Mouse (Mus musculus) heart, embryonic 10.5 days (tissue): Measurements from ENCODE around the gene Zswim4. TPM values are rescaled to one million over a fixed set of nuclear protein-coding genes. Genes with fewer than 3 reads are reported as not detected.
"Not testable (repeated sequence)": the region's sequence is repeated elsewhere in the genome, so short reads cannot be mapped to it uniquely, and the experiment has no call there.

ENCODE experiments used
- DNase-seq: peaks from one replicate; pipeline ENCODE4 v3.0.0-alpha.2; 2017; ENCODE audit warnings: low spot score
- H3K27ac ChIP-seq: fragments of 300-500 bp; sonication (generic); 2 replicates; pipeline ENCODE4 v1.5.1; 2016; ENCODE audit warnings: mild to moderate bottlenecking
- H3K27me3 ChIP-seq: fragments of 300-500 bp; sonication (generic); 2 replicates; pipeline ENCODE4 v1.6.1; 2016; ENCODE audit warnings: mild to moderate bottlenecking; ENCODE audit not compliant: poor library complexity, insufficient read depth, severe bottlenecking
- H3K36me3 ChIP-seq: fragments of 300-500 bp; sonication (generic); 2 replicates; pipeline ENCODE4 v1.6.1; 2016; ENCODE audit warnings: mild to moderate bottlenecking, moderate library complexity
- H3K4me1 ChIP-seq: fragments of 300-500 bp; sonication (generic); 2 replicates; pipeline ENCODE4 v1.6.1; 2016; ENCODE audit warnings: mild to moderate bottlenecking
- H3K4me3 ChIP-seq: fragments of 300-500 bp; sonication (generic); 2 replicates; pipeline ENCODE4 v1.5.1; 2016; ENCODE audit warnings: mild to moderate bottlenecking, moderate library complexity
- H3K9me3 ChIP-seq: fragments of 300-500 bp; sonication (generic); 2 replicates; pipeline ENCODE4 v1.6.1; 2016; ENCODE audit warnings: mild to moderate bottlenecking, moderate library complexity
- WGBS: fragments of 180-500 bp; shearing (Covaris S2); methylation state at CpG from one replicate; pipeline ENCODE4 v1.1.7; 2016; 5-methylcytosine and 5-hydroxymethylcytosine counted together
- polyA plus RNA-seq: library from polyadenylated mRNA; unstranded; fragments of >200 nt; fragmentation: Nextera tagmentation; extraction: Ambion mirVana; gene quantifications from 2 replicates; pipeline ENCODE4 v1.2.1, GENCODE M21; 2016

Gene Zswim4
- 14.4 and 17.5 TPM in 2 replicates for polyA plus RNA-seq

- peaks cover 25% of the 10 kb centered on the region for H3K4me1 ChIP-seq
- peaks cover 26% of the 10 kb centered on the region for H3K36me3 ChIP-seq
- H3K4me3 ChIP-seq, result peak within 1 kb of the TSS; percentile 98
- H3K27me3 ChIP-seq, result no peaks in the 10 kb centered on the region
- H3K9me3 ChIP-seq, result no peaks in the 10 kb centered on the region
- peak; percentile 100 for DNase-seq
- peak within 1 kb of the TSS; percentile 96 for H3K27ac ChIP-seq
- under 1% methylated on average over 35 of the region's 35 CpGs for WGBS
These were observed at the start of gene Zswim4 for GRCm38 (mm10) chr8:84236998-84237473. TSS of gene Zswim4 (minus strand) at chr8:84237055.

- H3K4me1 ChIP-seq, H3K4me3 ChIP-seq, H3K27me3 ChIP-seq, DNase-seq, H3K9me3 ChIP-seq, H3K36me3 ChIP-seq, H3K27ac ChIP-seq: not testable (repeated sequence)
- 55% methylated on average over 5 of the region's 5 CpGs for WGBS
These were observed 48.8 kb upstream of the Zswim4 start for GRCm38 (mm10) chr8:84285665-84286064.

GRCm38 (mm10) chr8:84284608-84285063 lies 47.8 kb upstream of the Zswim4 start:
- Histone ChIP-seq H3K36me3 (no peaks in the 10 kb centered on the region), H3K4me3 (peak overlapping the region; percentile 41), H3K27ac (peak overlapping the region; percentile 53; the same call in 1 of the 2 replicates), H3K4me1 (peaks cover 6% of the 10 kb centered on the region; the same call in 1 of the 2 replicates), H3K27me3 (no peaks in the 10 kb centered on the region), H3K9me3 (no peaks in the 10 kb centered on the region)
- no peak for DNase-seq
- 18% methylated on average over 9 of the region's 9 CpGs for WGBS

DNA sequence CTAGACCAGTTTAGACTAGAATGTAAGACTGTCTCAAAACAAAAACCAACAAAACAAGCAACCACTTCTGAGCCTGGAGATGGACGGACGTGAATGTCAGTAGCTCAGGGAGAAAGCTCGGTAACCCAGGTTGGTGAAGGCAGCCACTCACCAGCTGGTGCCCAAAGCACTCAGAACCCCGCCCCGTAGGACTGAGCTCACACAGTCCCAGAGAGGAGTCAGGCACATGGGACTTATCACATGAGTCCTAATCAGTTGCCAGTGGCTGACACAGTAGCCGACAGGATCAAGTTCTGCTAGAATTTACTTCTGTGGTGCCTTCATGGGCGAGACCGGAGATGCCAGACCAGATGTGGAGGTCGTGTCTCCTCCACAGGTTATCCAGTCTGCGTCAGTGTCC lies 43.9 kb upstream of the Zswim4 start:
- Histone ChIP-seq H3K27me3 (no peaks in the 10 kb centered on the region), H3K36me3 (no peaks in the 10 kb centered on the region), H3K4me3 (no peak overlapping the region), H3K4me1 (peaks cover 18% of the 10 kb centered on the region; the same call in 1 of the 2 replicates), H3K9me3 (no peaks in the 10 kb centered on the region), H3K27ac (no peak overlapping the region)
- DNase-seq, result no peak
- WGBS, result 59% methylated on average over 10 of the region's 10 CpGs

DNA sequence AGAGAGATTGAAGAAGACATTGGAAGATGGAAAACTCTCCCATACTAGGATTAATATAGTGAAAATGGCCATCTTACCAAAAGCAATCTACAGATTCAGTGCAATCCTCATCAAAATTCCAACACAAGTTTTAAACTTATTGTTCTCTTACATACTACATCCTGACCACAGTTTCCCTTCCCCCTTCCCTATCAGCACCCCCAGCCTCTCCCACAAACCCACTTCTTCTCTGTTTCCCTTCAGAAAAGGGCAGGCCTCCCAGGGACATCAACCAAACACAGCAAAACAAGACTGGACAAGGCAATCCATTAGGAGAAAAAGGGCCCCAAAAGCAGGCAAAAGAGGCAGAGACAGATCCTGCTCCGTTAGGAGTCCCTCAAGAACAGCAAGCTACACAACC lies 39.6 kb upstream of the Zswim4 start:
- H3K36me3 ChIP-seq, result no peaks in the 10 kb centered on the region
- H3K9me3 ChIP-seq, result no peaks in the 10 kb centered on the region
- no peak overlapping the region for H3K4me3 ChIP-seq
- DNase-seq, result no peak
- peaks cover 12% of the 10 kb centered on the region; the same call in 1 of the 2 replicates for H3K4me1 ChIP-seq
- peak overlapping the region; percentile 3; the same call in 1 of the 2 replicates for H3K27ac ChIP-seq
- WGBS, result 59% methylated on average over 1 of the region's 1 CpGs
- H3K27me3 ChIP-seq, result no peaks in the 10 kb centered on the region; the same call in 1 of the 2 replicates

DNA sequence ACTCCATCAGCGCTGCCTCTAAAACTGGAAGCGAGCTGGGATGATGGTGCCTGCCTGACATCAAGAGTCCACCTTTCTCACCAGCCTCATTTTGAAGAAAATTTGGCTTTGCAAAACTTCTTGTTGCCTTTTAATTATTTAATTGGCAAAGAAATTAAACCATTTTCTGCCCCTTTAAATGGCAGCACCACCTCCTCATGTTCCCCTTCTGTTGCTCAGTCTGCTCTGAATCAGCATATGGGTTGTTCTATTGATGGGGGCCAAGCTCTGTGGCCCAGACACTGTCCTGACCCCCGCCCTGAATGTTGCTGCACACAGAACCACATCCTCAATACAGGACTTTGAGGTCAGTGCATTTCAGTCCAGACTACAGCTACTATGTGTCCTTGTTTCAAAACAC lies 37.1 kb upstream of the Zswim4 start:
- H3K4me1 ChIP-seq, result peaks cover 24% of the 10 kb centered on the region
- 81% methylated on average over 3 of the region's 3 CpGs for WGBS
- no peak overlapping the region for H3K4me3 ChIP-seq
- H3K27me3 ChIP-seq, result no peaks in the 10 kb centered on the region; the same call in 1 of the 2 replicates
- H3K27ac ChIP-seq, result no peak overlapping the region
- no peaks in the 10 kb centered on the region for H3K36me3 ChIP-seq
- no peaks in the 10 kb centered on the region for H3K9me3 ChIP-seq
- DNase-seq, result no peak

DNA sequence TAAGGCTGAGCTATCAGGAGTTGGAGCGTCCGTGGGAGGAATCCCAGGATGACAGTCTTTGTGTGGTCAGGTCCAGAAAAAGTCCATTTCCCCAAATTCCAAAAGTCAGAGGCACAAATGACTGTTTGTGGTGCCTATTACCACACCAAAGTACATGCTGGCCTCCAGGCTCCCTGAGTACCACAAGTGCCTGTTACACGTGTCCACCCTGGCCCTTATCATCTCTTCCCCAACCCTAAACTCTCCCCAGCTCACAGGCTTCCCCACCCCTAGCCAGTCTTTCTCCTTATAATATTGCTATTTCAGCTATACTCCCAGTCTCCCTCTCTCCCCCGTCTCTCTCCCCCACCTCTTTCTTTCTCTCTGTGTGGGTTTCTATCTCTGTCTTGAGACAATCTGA lies 35.4 kb upstream of the Zswim4 start:
- Histone ChIP-seq H3K4me3 (no peak overlapping the region), H3K4me1 (peaks cover 18% of the 10 kb centered on the region), H3K27me3 (no peaks in the 10 kb centered on the region; the same call in 1 of the 2 replicates), H3K9me3 (no peaks in the 10 kb centered on the region), H3K27ac (no peak overlapping the region), H3K36me3 (no peaks in the 10 kb centered on the region)
- no peak for DNase-seq
- WGBS, result 81% methylated on average over 4 of the region's 4 CpGs

- peaks cover 19% of the 10 kb centered on the region for H3K36me3 ChIP-seq
- no peaks in the 10 kb centered on the region; the same call in 1 of the 2 replicates for H3K27me3 ChIP-seq
- H3K9me3 ChIP-seq, result no peaks in the 10 kb centered on the region
- peak; percentile 100 for DNase-seq
- under 1% methylated on average over 44 of the region's 44 CpGs for WGBS
- peak within 1 kb of the TSS; percentile 89 for H3K4me3 ChIP-seq
- H3K27ac ChIP-seq, result peak within 1 kb of the TSS; percentile 92
- H3K4me1 ChIP-seq, result peaks cover 13% of the 10 kb centered on the region
These were observed 33.3 kb upstream of the Zswim4 start, which contains the start of gene Ccdc130 for GRCm38 (mm10) chr8:84269950-84270773. TSS of gene Ccdc130 (minus strand) at chr8:84270380.

DNA sequence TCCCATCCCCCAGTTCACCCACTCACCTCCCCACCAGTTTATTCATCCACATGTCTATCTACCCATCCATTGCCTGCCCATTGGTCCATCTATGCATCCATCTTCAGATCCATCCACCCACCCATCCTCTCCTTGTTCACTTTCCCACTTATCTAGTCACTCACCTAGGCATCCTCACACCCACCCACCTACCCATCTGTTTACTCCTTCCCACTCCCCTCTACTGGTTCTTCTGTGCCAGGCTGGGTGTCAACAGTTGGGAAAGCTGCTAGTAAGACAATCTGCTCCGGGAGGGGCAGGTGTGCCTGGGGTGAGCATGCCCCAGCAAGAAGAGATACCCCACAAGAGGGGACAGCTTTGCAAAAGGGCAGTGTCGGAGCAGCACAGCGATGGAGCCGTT lies 24.2 kb upstream of the Zswim4 start:
- Histone ChIP-seq H3K27ac (no peak overlapping the region), H3K27me3 (no peaks in the 10 kb centered on the region), H3K4me3 (no peak overlapping the region), H3K4me1 (peaks cover 21% of the 10 kb centered on the region), H3K9me3 (no peaks in the 10 kb centered on the region), H3K36me3 (peaks cover 79% of the 10 kb centered on the region)
- no peak for DNase-seq
- WGBS, result 87% methylated on average over 4 of the region's 4 CpGs

- H3K4me3 ChIP-seq, result peak within 1 kb of the TSS; percentile 87
- H3K4me1 ChIP-seq, result peaks cover 24% of the 10 kb centered on the region
- under 1% methylated on average over 64 of the region's 64 CpGs for WGBS
- no peaks in the 10 kb centered on the region for H3K27me3 ChIP-seq
- H3K9me3 ChIP-seq, result no peaks in the 10 kb centered on the region
- H3K27ac ChIP-seq, result peak within 1 kb of the TSS; percentile 94
- H3K36me3 ChIP-seq, result peaks cover 70% of the 10 kb centered on the region
- DNase-seq, result peak; percentile 95
These were observed 20.2 kb upstream of the Zswim4 start, which contains the start of gene Mri1 for GRCm38 (mm10) chr8:84256822-84257610. TSS of gene Mri1 (minus strand) at chr8:84257326.

GRCm38 (mm10) chr8:84256458-84256821 lies 19.6 kb upstream of the Zswim4 start:
- H3K9me3 ChIP-seq, result no peaks in the 10 kb centered on the region
- 11% methylated on average over 6 of the region's 6 CpGs for WGBS
- H3K4me3 ChIP-seq, result peak overlapping the region; percentile 87
- no peak for DNase-seq
- H3K36me3 ChIP-seq, result peaks cover 70% of the 10 kb centered on the region
- H3K4me1 ChIP-seq, result peaks cover 24% of the 10 kb centered on the region
- H3K27me3 ChIP-seq, result no peaks in the 10 kb centered on the region
- H3K27ac ChIP-seq, result peak overlapping the region; percentile 94

- 88% methylated on average over 3 of the region's 3 CpGs for WGBS
These were observed 19.0 kb upstream of the Zswim4 start for GRCm38 (mm10) chr8:84255858-84256257.

More at GRCm38 (mm10) chr8:84255858-84256257, 19.0 kb upstream of the Zswim4 start:
- H3K9me3 ChIP-seq, result no peaks in the 10 kb centered on the region
- H3K27me3 ChIP-seq, result no peaks in the 10 kb centered on the region
- H3K27ac ChIP-seq, result peak overlapping the region; percentile 94
- peaks cover 24% of the 10 kb centered on the region for H3K4me1 ChIP-seq
- peaks cover 70% of the 10 kb centered on the region for H3K36me3 ChIP-seq
- DNase-seq, result no peak
- H3K4me3 ChIP-seq, result peak overlapping the region; percentile 87
